Mouse (Mus musculus): ENCODE results near the gene Lpar3.
A peak's percentile ranks its signal among the peaks of the same experiment; 100 is the strongest.

Lpar3 gene

DNA sequence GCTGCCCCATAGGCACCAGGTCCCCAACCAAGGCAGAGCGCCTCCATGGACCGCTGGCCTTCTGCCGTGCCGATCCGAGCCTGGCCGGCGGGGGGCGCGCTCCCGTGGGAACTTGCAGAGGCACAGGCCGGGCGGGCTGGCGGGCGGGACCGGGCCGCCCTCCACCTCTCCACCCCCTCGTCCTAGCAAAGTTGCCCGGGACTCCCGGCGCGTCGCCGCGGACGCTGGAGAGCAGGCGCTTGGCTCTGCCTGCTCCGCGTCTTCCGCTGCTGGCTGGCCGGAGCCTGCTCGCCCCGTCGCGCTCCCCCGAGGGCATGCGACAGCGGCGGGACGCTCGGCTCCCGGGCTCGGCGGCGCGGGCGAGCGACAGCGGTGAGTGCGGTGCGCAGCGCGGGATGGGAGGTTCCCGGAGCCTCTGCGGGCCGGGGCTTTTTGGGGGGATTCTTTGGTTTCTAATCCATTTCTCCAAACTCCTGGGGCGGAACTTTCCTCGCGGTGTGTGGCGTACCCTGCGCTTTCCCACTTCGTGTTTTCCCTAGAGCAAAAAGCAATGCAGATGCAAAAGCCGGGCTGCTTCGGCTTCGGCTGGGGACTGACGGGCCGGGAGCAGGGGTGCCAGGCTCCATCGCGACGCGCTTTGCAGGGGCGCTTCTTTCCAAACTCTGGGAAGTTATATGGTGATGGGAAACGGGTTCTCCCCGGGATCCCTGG lies at the start of gene Lpar3:
Lpar3 (plus strand) TSS at position 188 of the 711 bp plus-strand sequence.
- ATAC-seq (ENCODE audit: insufficient number of reproducible peaks, low FRiP score, low TSS enrichment): peak; percentile 26; the same call in 1 of the 2 replicates

GRCm38 (mm10) chr3:146173030-146173429 lies 47.7 kb upstream of the Lpar3 start:
- no peak for ATAC-seq (ENCODE audit: insufficient number of reproducible peaks, low FRiP score, low TSS enrichment)

GRCm38 (mm10) chr3:146174215-146174614 lies 46.5 kb upstream of the Lpar3 start:
- ATAC-seq (ENCODE audit: insufficient number of reproducible peaks, low FRiP score, low TSS enrichment): no peak

DNA sequence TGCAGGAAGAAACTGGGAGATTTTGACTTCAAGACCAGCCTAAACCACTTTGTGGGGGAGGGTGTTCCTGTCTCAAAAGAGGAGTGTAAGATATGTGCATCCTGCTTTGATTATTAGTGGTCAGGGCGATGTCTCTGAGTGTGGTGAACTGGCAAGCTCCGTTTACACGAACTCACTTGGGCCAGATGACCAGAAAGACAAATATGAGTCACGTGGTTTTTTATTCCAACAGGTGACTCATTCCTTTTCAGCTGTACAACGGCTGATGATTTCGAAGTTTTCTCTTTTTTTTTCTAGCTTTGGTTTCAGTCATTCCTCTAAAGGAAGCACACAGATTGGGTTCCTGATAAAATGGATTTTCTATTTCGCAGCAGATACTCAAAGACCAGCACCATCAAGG lies 43.5 kb upstream of the Lpar3 start:
- no peak for ATAC-seq (ENCODE audit: insufficient number of reproducible peaks, low FRiP score, low TSS enrichment)

DNA sequence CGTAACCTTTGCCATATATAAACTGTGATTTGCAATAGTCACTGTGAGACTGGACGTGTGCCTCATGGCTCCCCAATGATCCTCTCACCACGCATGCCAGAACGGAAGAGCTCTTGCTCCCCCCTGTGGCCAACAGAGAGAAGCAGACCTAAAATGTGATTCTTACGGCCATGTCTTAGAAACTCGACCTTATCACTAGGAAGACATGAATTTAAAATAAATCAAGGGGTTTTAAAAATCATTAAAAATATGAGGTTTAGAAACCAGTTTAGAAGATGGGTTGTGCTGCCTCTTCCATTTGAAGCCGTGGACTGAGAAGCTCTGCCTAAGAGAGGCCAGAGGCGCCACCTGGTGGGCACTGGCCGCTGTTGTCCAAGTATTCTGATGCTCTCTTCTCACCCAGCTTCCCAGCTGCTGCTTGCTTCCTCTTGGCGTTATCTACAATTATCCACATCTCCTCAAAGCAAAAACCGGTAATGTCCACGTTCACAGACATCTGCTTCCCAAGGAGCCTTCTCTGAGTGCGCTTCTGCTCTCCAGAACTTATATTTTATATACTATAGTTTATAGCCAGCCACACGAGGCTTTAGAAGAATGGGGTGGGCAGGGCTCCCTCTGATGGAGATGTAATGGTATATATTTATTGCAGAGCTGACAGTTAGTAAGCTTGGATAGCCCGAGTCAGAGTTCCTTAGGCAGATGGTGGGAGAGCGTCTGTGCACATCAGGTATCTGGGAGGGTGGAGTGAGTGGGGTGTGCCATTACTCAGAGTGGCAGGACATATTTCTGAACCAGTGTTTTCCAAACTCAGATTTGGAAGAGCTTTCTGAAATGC lies 42.8 kb upstream of the Lpar3 start:
- ATAC-seq (ENCODE audit: insufficient number of reproducible peaks, low FRiP score, low TSS enrichment): peak; percentile 83; the same call in 1 of the 2 replicates

- ATAC-seq (ENCODE audit: insufficient number of reproducible peaks, low FRiP score, low TSS enrichment): no peak
Measured at GRCm38 (mm10) chr3:146180341-146180740, 40.4 kb upstream of the Lpar3 start.

DNA sequence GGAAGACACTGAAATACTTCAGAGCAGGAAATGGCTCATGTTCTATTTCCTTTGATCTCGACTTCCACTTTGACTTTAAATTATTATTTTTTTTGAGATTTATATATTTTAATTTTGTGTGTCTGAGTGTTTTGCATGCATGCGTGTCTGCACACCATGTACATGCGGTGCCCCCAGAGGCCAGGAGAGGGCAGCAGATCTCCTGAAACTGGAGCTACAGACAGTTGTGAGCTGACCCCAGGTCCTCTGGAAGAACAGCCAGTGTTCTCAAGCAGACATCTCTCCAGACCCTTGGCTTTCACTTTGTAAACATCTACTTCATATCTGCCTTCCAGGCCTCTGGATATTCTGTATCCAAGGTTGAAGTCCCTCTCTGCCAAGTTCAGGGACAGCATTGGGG lies 39.8 kb upstream of the Lpar3 start:
- ATAC-seq (ENCODE audit: insufficient number of reproducible peaks, low FRiP score, low TSS enrichment): no peak

GRCm38 (mm10) chr3:146184992-146185657 lies 35.6 kb upstream of the Lpar3 start:
- peak; percentile 53 for ATAC-seq (ENCODE audit: insufficient number of reproducible peaks, low FRiP score, low TSS enrichment)

DNA sequence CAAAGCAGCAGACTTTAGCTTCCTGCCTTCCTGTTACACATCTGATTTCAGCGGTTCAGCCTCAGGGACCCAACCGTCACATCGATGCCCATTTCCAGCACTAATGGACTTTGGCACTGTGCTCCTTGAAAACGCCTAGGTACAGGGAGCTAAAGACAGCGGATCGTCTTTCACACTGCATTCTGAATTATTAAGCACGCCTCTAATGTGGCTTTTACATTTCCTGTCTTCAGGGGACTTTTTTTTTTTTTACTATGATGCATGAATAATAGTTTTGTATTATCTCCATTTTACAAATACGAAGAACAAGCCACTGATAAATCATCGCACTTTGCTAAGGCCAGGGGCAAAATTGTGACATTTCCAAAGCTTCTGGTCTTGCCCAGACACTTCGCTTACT lies 34.7 kb upstream of the Lpar3 start:
- ATAC-seq (ENCODE audit: insufficient number of reproducible peaks, low FRiP score, low TSS enrichment): no peak

DNA sequence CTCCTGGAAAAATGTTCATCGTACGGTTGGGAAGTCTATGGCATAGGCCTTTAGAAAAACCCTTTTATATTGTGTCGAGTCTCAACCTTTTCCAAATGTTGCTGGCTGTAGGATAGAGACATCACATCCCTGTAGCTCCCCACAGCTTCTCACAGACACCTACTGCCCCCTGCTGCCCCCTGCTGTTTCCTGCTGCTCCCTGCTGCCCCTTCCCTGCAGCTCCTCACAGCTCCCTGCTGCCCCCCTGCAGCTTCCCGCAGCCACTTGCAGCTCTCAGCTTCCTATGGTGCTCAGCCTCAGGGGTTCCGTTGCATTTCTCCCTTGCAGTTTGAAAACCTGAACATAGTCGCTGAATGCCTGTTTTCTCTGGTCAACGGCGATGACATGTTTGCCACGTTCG lies 30.8 kb upstream of the Lpar3 start:
- no peak for ATAC-seq (ENCODE audit: insufficient number of reproducible peaks, low FRiP score, low TSS enrichment)

DNA sequence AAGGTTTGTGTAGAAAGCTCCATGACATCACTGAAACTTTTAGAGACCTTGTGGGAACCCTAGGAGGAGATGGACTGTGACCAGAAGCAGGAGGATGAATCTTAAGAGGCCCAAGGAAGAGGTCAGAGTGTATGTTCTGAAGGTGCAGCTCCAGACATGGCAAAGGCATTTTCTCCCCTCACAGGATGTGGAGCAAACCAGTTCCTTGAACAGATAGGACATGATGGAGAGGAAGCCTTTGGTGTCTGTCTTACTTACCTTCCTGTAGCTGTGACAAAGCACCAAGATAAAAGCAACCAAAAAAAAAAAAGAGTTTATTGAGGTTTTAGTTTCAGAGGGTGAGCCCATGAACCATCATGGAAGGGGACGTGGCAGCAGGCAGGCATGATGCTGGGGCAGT lies 28.3 kb upstream of the Lpar3 start:
- ATAC-seq (ENCODE audit: insufficient number of reproducible peaks, low FRiP score, low TSS enrichment): no peak

DNA sequence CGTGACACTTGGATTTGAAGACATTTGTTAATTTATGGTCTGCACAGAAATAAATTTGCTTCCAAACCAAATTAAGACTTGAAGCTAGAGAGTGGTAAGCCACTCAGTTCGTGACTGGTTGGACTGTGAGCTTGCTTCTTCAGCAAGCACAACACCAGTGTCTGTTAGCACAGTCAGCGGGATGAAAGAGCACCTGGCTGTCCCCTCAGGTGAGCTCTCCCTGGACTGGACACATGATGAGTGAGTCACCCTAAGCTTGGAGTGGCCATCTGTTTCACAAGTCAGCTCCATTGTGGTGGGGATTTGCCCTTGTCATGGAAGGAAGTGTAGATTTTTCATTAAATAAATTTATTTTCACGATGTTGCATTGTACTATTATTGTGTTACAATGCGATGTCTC lies 25.6 kb upstream of the Lpar3 start:
- ATAC-seq (ENCODE audit: insufficient number of reproducible peaks, low FRiP score, low TSS enrichment): no peak

- ATAC-seq (ENCODE audit: insufficient number of reproducible peaks, low FRiP score, low TSS enrichment): no peak
Measured at GRCm38 (mm10) chr3:146196301-146196700, 24.5 kb upstream of the Lpar3 start.

DNA sequence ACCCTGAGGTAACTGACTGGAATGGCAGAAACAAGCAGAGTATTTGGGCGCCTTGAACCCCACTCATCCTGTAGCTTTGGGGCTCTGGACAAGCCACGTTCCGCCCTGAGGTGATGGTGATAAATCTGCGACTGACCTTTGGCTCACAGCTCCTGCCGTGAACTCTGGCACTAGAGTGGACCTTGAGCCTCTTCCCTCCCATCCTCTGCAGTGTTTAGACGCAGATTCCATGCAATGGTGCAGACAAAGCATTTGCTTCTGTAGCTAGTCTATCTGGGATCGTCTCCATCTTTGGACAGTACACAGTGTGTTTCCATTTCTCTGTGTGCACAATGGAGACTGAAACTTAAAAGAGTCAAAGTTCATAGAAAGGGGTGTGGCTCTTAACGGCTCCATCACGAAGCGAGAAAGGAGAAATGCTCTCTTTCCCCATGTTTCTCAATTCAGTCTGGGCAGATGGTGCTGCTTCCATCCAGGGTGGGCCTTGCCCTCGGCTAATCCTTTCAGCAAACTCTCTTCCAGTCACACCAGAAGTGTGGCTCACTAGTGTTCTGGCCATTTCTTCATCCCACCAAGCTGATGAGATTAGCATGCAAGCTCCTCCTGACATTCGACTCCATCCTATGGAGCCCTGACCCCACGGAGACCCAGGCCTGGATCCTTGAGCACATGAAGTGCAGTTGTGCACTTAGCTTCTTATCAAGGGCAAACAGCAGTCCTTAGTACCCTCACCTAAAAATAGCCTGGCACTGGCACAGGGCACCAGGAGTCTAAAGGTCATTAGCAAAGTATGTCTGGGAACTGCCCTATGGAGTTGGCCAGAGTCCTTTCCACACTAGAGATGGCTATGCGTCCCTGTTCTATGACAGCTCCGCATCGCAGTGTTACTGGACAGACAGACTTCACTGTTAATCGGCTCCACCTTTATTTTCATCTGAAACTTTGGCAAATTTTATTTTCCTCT lies 23.7 kb upstream of the Lpar3 start:
- ATAC-seq (ENCODE audit: insufficient number of reproducible peaks, low FRiP score, low TSS enrichment): no peak

- ATAC-seq (ENCODE audit: insufficient number of reproducible peaks, low FRiP score, low TSS enrichment): no peak
Measured at GRCm38 (mm10) chr3:146197785-146198184, 23.0 kb upstream of the Lpar3 start.

- no peak for ATAC-seq (ENCODE audit: insufficient number of reproducible peaks, low FRiP score, low TSS enrichment)
Measured at GRCm38 (mm10) chr3:146198803-146199481, 21.8 kb upstream of the Lpar3 start.

- no peak for ATAC-seq (ENCODE audit: insufficient number of reproducible peaks, low FRiP score, low TSS enrichment)
Measured at GRCm38 (mm10) chr3:146199486-146199885, 21.3 kb upstream of the Lpar3 start.

- no peak for ATAC-seq (ENCODE audit: insufficient number of reproducible peaks, low FRiP score, low TSS enrichment)
Measured at GRCm38 (mm10) chr3:146204375-146204774, 16.4 kb upstream of the Lpar3 start.

DNA sequence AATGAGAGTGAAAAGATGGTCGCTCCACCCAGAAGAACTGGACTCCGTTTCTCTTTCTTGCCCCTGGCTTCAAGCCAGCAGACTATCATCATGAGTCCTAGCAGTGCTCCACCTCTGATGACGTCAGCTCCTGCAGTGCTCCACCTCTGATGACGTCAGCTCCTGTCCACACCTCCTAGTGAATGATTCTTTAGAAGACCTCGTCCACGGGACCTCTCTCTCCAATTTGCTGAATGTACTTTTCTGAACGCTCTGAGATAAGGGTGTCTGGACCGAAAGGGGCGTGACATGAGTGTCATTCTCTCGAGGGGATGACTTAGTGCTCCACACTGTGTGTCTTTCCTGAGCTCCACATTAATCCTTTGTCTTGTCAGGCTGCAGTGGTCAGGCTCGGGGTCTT lies 15.5 kb upstream of the Lpar3 start:
- no peak for ATAC-seq (ENCODE audit: insufficient number of reproducible peaks, low FRiP score, low TSS enrichment)
